Mouse (Mus musculus) CH12.LX (cell line): ENCODE results near the gene Mta1.

ENCODE experiments used
- CTCF ChIP-seq, 2 experiments: IDR thresholded peaks in 1 of 2; conservative IDR thresholded peaks in 1 of 2; 2 replicates each; pipeline ENCODE4 v1.5.1; 2011 to 2012; ENCODE audit warnings: low read depth in 2 of 2, low read length in 2 of 2, improper control_type of control experiment in 1 of 2, inconsistent platforms in 1 of 2, mild to moderate bottlenecking in 1 of 2, moderate library complexity in 1 of 2
- EP300 ChIP-seq: IDR thresholded peaks from 2 replicates; pipeline ENCODE4 v1.6.1; 2011; ENCODE audit warnings: low read length, improper control_type of control experiment
- ETS1 ChIP-seq: conservative IDR thresholded peaks from 2 replicates; pipeline ENCODE4 v1.6.1; 2012; ENCODE audit warnings: low read depth, mild to moderate bottlenecking, inconsistent platforms, low read length, improper control_type of control experiment, moderate library complexity
- IRF4 ChIP-seq: IDR thresholded peaks from 2 replicates; pipeline ENCODE4 v1.6.1; 2014; ENCODE audit warnings: low read depth, mild to moderate bottlenecking, inconsistent platforms, low read length, improper control_type of control experiment
- POLR2AphosphoS2 ChIP-seq: IDR thresholded peaks from 2 replicates; pipeline ENCODE4 v1.6.1; 2011; ENCODE audit warnings: low read depth, low read length, improper control_type of control experiment
- RAD21 ChIP-seq: IDR thresholded peaks from 2 replicates; pipeline ENCODE4 v1.6.1; 2011; ENCODE audit warnings: low read depth, mild to moderate bottlenecking, low read length, improper control_type of control experiment, moderate library complexity
- SMC3 ChIP-seq: IDR thresholded peaks from 2 replicates; pipeline ENCODE4 v1.6.1; 2011; ENCODE audit warnings: low read depth, low read length, improper control_type of control experiment

GRCm38 (mm10) chr12:113098530-113099151, 563 bp downstream of the Mta1 start:
- TF ChIP-seq CTCF (conservative IDR thresholded peaks at IDR 0.05 in 1 of 2, IDR thresholded peaks at IDR 0.05 in 1 of 2; ENCODE audit: low read depth in 2 of 2, low read length in 2 of 2) (no peak), POLR2AphosphoS2 (no peak), ETS1 (no peak), EP300 (no peak), SMC3 (no peak), IRF4 (no peak), RAD21 (no peak)
